Mouse (Mus musculus): ENCODE data around the gene Rgs9bp.
"Not testable (repeated sequence)": the region's sequence is repeated elsewhere in the genome, so short reads cannot be mapped to it uniquely, and the experiment has no call there.

Rgs9bp gene

GRCm38 (mm10) chr7:35582719-35583118, 2.7 kb downstream of the Rgs9bp start:
- no peak for DNase-seq

- no peak for DNase-seq
Measured at GRCm38 (mm10) chr7:35579849-35580248, 5.5 kb downstream of the Rgs9bp start.

- DNase-seq: not testable (repeated sequence)
Measured at GRCm38 (mm10) chr7:35570883-35571282, 14.5 kb downstream of the Rgs9bp start.

GRCm38 (mm10) chr7:35569724-35570123, 15.7 kb downstream of the Rgs9bp start:
- DNase-seq: not testable (repeated sequence)

GRCm38 (mm10) chr7:35565965-35566364, 19.4 kb downstream of the Rgs9bp start:
- not testable (repeated sequence) for DNase-seq

- not testable (repeated sequence) for DNase-seq
Measured at GRCm38 (mm10) chr7:35564872-35565271, 20.5 kb downstream of the Rgs9bp start.

GRCm38 (mm10) chr7:35564067-35564865, 21.1 kb downstream of the Rgs9bp start:
- no peak for DNase-seq

GRCm38 (mm10) chr7:35563071-35563470, 22.3 kb downstream of the Rgs9bp start:
- DNase-seq: no peak

GRCm38 (mm10) chr7:35559838-35560237, 25.5 kb downstream of the Rgs9bp start:
- DNase-seq: no peak

- no peak for DNase-seq
Measured at GRCm38 (mm10) chr7:35558681-35559080, 26.7 kb downstream of the Rgs9bp start.

GRCm38 (mm10) chr7:35557577-35557976, 27.8 kb downstream of the Rgs9bp start:
- DNase-seq: no peak

GRCm38 (mm10) chr7:35556905-35557304, 28.5 kb downstream of the Rgs9bp start:
- no peak for DNase-seq

- DNase-seq: no peak
Measured at GRCm38 (mm10) chr7:35556205-35556603, 29.2 kb downstream of the Rgs9bp start, which contains the start of gene Nudt19. Gene Nudt19, minus strand, starts transcription at chr7:35556304.

- peak; percentile 89 for DNase-seq
Measured at GRCm38 (mm10) chr7:35555224-35556204, 29.9 kb downstream of the Rgs9bp start.

GRCm38 (mm10) chr7:35554605-35555175, 30.7 kb downstream of the Rgs9bp start:
- DNase-seq: peak; percentile 53

GRCm38 (mm10) chr7:35553751-35554604, 31.4 kb downstream of the Rgs9bp start:
- DNase-seq: peak; percentile 49

- peak; percentile 43 for DNase-seq
Measured at GRCm38 (mm10) chr7:35545881-35546280, 39.5 kb downstream of the Rgs9bp start.

- no peak for DNase-seq
Measured at GRCm38 (mm10) chr7:35537562-35537961, 47.8 kb downstream of the Rgs9bp start, which contains the start of gene Tdrd12. Gene Tdrd12, minus strand, starts transcription at chr7:35537745.

- no peak for DNase-seq
Measured at GRCm38 (mm10) chr7:35535750-35536512, 49.5 kb downstream of the Rgs9bp start.

- DNase-seq: not testable (repeated sequence)
Measured at GRCm38 (mm10) chr7:35530544-35530943, 54.8 kb downstream of the Rgs9bp start.

- no peak for DNase-seq
Measured at GRCm38 (mm10) chr7:35530026-35530425, 55.4 kb downstream of the Rgs9bp start.
